Mouse (Mus musculus) T-helper 17 cell (primary cell): ENCODE data around the gene Dnajc11.

Experiments
- in situ Hi-C, 2 experiments: fragments of 300-600 bp; cut with MboI, MseI; formaldehyde crosslinking; loops; 1 replicate in 1 of 2; 2 replicates in 1 of 2; pipeline ENCODE4 v1.15.1; 2025; ENCODE audit warnings: high pct_unique_total_duplicates in 2 of 2

The Dnajc11 gene

GRCm38 (mm10) chr4:151922124-151922523 is 11.4 kb upstream of the Dnajc11 start:
- in situ Hi-C loops: no loop called here

GRCm38 (mm10) chr4:151932576-151933504 is 651 bp upstream of the Dnajc11 start:
- in situ Hi-C loops: no loop called here

GRCm38 (mm10) chr4:151934215-151934572 is 703 bp downstream of the Dnajc11 start:
- in situ Hi-C loops: no loop called here

DNA sequence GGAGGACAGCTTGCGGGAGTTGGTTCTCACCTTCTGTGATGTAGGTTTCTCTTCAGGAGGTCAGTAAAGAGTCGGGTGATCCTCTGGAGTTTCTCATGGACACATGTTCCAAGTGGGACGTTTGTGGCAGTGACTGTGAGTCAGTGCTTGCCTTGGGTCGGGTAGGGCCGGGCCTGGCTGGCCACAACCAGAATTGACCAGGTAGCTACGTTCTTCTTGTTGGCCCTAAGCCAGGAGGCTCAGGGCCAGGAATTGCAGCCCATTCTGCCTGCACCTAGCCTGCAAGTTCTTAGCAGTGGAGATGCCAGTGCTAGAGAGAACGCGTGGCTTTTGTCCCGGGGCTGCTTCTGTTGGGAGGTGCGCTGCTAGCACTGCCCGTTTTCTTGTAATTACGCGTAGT is 4.0 kb downstream of the Dnajc11 start:
- in situ Hi-C loops: no loop called here

- in situ Hi-C loops: no loop called here
Observed at GRCm38 (mm10) chr4:151938089-151938488, 4.6 kb downstream of the Dnajc11 start.

DNA sequence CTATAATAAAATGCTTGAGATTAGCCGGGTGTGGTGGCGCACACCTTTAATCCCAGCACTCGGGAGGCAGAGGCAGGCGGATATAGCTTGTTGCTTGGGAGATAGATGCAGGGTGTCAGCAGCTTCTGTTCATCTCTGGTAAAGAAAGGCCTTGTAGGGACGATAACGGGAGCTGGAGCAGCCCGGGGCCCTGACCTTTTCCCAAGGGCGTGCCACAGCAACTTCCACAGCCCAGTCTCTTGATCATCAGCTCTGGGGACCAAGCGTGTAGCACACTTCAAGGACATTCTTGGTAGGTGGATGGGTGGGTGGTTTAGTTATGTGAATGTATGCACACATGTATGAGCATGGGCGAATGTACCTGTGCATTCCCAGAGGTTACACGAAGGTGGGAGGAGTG is 12.7 kb downstream of the Dnajc11 start:
- in situ Hi-C loops: no loop called here

DNA sequence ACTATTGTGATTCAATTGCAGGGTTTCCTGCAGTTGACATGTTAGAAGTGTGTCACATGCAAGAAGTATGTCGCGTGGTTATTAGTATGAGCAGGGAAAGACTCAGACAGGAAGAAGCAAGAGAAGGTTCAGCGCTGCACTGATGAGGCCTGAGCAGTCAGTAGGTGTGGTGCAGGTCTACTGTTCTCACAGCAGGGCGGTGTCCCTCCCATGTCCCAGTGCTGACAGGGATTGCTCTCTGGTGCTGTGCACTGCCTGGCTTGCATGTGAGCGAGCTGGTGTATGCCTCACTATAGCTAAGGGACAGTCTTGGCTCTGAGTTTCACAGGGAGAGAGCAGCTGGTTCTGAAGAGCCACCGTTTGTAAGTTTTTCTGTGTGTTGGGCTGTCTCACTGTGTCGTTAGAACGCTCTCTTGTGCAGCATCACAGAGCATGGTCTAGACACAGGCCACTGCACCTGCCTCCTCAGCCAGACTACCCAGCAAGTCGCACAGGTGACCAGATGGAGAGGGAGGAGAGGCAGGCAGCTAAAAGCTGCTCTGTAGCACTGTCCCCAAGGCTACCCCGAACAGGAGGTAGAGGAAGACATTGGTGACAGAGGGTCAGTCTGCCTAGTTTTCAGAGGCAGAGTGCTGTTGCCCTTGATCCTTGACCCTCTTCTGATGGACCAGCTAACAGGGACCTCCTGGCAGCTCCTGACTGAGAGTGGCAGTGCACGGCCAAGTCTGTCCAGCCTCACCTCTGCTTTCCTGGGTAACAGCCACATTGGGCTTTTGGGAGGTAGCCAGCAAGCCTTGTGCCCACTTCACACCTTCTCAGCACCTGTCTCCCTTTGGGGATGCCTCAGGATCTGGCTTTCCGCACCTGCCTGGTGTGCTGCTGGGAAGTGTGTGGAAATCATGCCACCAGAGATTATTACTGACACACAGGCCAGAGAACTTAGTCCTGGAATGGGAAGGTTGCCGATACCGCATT is 15.3 kb downstream of the Dnajc11 start:
- in situ Hi-C loops: no loop called here

- in situ Hi-C loops: no loop called here
Observed at GRCm38 (mm10) chr4:151953209-151953608, 19.7 kb downstream of the Dnajc11 start.

- in situ Hi-C loops: no loop called here
Observed at GRCm38 (mm10) chr4:151955791-151956190, 22.3 kb downstream of the Dnajc11 start.

GRCm38 (mm10) chr4:151957584-151958315 is 24.3 kb downstream of the Dnajc11 start:
- in situ Hi-C loops: no loop called here

DNA sequence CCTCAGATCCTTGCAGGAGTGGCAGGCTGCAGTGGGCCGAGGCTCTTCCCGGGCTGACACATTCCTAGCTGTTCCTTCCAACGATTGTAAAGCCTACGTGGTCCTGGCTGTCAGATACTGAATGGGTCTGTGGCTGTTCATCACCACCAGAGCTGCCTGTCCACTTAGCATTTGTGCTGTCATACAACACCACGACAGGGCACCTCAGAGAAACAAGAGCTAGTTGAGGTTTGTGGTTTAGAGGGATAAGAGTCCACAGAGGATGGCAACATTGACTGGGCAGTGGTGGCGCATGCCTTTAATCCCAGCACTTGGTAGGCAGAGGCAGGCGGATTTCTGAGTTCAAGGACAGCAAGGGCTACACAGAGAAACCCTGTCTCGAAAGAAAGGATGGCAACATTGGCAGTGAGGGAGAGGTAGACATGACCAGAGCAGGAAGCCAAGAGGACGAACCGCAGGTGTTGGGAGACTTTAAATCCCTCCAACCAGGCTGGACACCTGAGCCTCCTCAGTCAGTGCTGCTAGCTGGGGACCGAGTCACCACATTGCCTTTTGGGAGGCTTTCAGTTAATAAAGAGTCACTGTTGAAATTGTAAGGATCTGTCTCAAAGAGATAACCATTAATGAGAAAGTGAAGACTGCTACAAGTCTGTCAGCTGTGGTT is 26.5 kb downstream of the Dnajc11 start:
- in situ Hi-C loops: no loop called here

DNA sequence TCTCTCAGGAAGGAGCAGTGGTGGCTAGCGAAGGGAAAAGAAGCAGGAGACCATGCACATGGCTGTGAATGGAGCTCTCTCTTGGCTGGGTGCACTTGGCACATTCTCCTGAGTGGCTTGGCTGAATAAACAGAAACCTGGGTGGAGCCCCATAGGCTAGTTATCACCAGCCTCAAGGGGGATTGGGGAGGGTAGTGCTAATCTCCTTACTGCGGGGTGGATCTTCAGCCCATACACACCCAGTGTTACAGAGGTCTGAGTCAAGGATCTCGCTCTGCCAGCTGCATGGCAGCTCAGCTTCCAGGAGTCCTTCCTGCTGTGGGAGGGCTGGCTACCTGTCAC is 27.0 kb downstream of the Dnajc11 start:
- in situ Hi-C loops: no loop called here

DNA sequence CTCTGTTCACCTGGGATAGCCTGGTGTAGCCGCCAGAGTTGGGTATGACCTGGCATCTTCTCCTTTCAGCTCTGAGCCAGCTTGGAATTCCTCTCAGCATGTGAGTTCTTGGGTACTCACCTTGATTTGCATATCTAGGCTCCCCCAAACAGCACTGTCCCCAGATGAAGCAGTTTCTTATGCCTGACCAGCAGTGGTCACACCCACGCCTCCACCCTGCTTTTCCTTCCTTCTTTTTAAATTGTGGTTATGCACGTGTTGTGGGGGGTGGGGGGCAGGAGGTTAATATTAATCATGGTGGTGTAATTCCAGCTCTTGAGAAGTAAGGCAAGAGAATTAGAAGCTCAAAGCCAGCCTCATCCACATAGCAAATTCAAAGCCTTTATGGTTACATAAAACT is 29.3 kb downstream of the Dnajc11 start:
- in situ Hi-C loops: no loop called here

- in situ Hi-C loops: no loop called here
Observed at GRCm38 (mm10) chr4:151968204-151968921, 34.9 kb downstream of the Dnajc11 start.

- in situ Hi-C loops: no loop called here
Observed at GRCm38 (mm10) chr4:151972221-151972967, 38.9 kb downstream of the Dnajc11 start.

GRCm38 (mm10) chr4:151975441-151975840 is 42.0 kb downstream of the Dnajc11 start:
- in situ Hi-C loops: loop anchor here (25.0 kb wide), 2 partner anchors 1738 to 1987 kb away; partner anchors contain the start of genes A430005L14Rik (in 1 of the 2) and Eno1 (in 1 of the 2)

- in situ Hi-C loops: loop anchor here (25.0 kb wide), 2 partner anchors 1740 to 1985 kb away; partner anchors contain the start of genes A430005L14Rik (in 1 of the 2) and Eno1 (in 1 of the 2)
Observed at GRCm38 (mm10) chr4:151977748-151978147, 44.3 kb downstream of the Dnajc11 start.

DNA sequence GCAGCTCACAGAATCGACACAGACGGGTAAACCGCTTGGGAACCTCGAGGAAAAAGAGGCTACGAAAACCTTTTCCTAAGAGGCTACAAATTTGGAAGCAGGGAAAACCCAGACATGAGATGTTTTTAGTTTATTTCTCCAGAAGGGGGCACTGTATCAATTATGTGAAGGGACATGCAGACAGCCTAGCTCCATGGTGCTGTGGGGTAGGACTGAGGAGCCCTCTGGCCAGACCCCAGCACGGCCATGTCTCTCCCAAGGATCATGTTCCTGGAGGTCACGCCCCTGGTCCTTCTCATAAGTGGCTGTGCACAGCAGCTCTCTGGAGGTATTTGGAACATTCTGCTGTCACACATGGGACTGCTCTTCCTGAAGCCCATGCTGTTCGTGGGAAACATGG is 47.2 kb downstream of the Dnajc11 start:
- in situ Hi-C loops: loop anchor here (5.0 to 25.0 kb wide), 3 partner anchors 47 to 1982 kb away; partner anchors contain the start of genes Zbtb48 (in 2 of the 2), A430005L14Rik (in 1 of the 2) and Eno1 (in 1 of the 2)

DNA sequence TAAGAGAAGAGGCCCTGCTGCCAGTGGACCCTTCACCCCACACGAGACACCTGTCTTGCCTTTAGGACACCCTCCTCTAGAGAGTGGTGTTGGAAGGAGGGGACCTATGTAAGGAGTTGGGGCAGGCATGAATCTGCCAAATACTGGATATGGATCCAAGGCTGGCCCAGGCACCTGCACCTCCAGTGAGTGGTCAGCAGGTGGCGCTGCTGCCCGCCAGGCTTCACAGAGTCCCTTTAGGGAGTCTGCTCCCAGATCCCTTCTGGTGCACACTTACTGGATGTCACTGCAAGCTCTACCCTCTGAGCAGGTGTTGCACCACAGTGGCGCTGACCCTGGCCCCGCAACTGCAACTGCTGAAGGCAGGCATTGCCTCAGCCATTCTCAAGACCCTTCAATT is 47.9 kb downstream of the Dnajc11 start:
- in situ Hi-C loops: loop anchor here (5.0 to 25.0 kb wide), 3 partner anchors 46 to 1981 kb away; partner anchors contain the start of genes Zbtb48 (in 2 of the 2), A430005L14Rik (in 1 of the 2) and Eno1 (in 1 of the 2)
